Mouse (Mus musculus) neural tube, embryonic 14.5 days (tissue): ENCODE results near the gene Rab12. TPM values are rescaled to one million over a fixed set of nuclear protein-coding genes. Genes with fewer than 3 reads are reported as not detected.
A peak's percentile ranks its signal among the peaks of the same experiment; 100 is the strongest.

Experiments used
- ATAC-seq: fragments of 200-750 bp; cut with Nextera tagmentation; 2 replicates; pipeline ENCODE4 v1.8.0; 2017; ENCODE audit warnings: low read depth, mild to moderate bottlenecking, moderate TSS enrichment, moderate library complexity
- H3K27ac ChIP-seq: fragments of 300-500 bp; sonication (generic); 2 replicates; pipeline ENCODE4 v1.5.1; 2014; ENCODE audit warnings: low read depth, mild to moderate bottlenecking, control low read depth, low read length, moderate library complexity, mixed read lengths
- H3K27me3 ChIP-seq: fragments of 300-500 bp; sonication (generic); 2 replicates; pipeline ENCODE4 v1.6.1; 2014; ENCODE audit warnings: low read length; ENCODE audit not compliant: control insufficient read depth, insufficient read depth
- H3K36me3 ChIP-seq: fragments of 300-500 bp; sonication (generic); 2 replicates; pipeline ENCODE4 v1.6.1; 2014; ENCODE audit warnings: low read length, mixed read lengths; ENCODE audit not compliant: control insufficient read depth, insufficient read depth
- H3K4me1 ChIP-seq: fragments of 300-500 bp; sonication (generic); 2 replicates; pipeline ENCODE4 v1.6.1; 2014; ENCODE audit warnings: low read length; ENCODE audit not compliant: control insufficient read depth, insufficient read depth
- H3K4me2 ChIP-seq: fragments of 300-500 bp; sonication (generic); 2 replicates; pipeline ENCODE4 v1.6.1; 2014; ENCODE audit warnings: mild to moderate bottlenecking, low read depth, low read length, control low read depth
- H3K4me3 ChIP-seq: fragments of 300-500 bp; sonication (generic); 2 replicates; pipeline ENCODE4 v1.5.1; 2014; ENCODE audit warnings: low read depth, low read length, control low read depth, mixed read lengths
- H3K9ac ChIP-seq: fragments of 300-500 bp; sonication (generic); replicated peaks from 2 replicates; pipeline ENCODE4 v1.6.1; 2014; ENCODE audit warnings: low read depth, mild to moderate bottlenecking, control low read depth, low read length, mixed read lengths
- H3K9me3 ChIP-seq: fragments of 300-500 bp; sonication (generic); 2 replicates; pipeline ENCODE4 v1.6.1; 2016; ENCODE audit warnings: low read length; ENCODE audit not compliant: control insufficient read depth
- WGBS: fragments of 180-500 bp; shearing (Covaris S2); extraction: QIAGEN DNeasy Blood & Tissue Kit; methylation state at CpG from one replicate; pipeline ENCODE4 v1.1.7; 2014; 5-methylcytosine and 5-hydroxymethylcytosine counted together
- polyA plus RNA-seq: library from polyadenylated mRNA; unstranded; fragments of >200 nt; fragmentation: Nextera tagmentation; extraction: Ambion mirVana; gene quantifications from 2 replicates; pipeline ENCODE4 v1.2.1, GENCODE M21; 2014

Gene Rab12
- polyA plus RNA-seq, 1 experiment from 2014 or later = 100 TPM

DNA sequence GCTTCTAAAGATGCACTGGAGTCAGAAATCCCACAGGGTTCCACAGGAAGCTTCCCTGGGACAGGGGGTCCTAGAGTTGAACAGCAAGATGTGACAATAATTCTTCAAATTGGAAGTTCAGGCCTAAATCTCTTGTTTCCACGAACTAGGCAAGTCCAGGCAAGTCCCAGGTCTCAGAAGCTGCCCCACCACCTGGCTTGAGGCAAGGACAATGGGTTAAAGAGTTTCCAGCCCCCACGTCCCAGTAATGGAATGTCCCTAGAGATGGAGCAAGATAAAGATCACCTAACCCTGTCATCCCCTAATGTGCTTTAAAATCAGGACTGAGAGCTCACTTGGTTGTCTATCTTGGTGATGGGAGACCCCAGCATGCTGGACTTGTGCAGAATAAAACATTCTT is 34.6 kb downstream of the Rab12 start:
- Histone ChIP-seq H3K27ac (no peak overlapping the region), H3K4me2 (no peak overlapping the region), H3K27me3 (no peaks in the 10 kb centered on the region), H3K9ac (no peak overlapping the region), H3K9me3 (no peaks in the 10 kb centered on the region), H3K4me1 (peaks cover 11% of the 10 kb centered on the region; the same call in 1 of the 2 replicates), H3K4me3 (no peak overlapping the region), H3K36me3 (no peaks in the 10 kb centered on the region)
- WGBS = 70% methylated on average over 2 of the region's 2 CpGs
- no peak for ATAC-seq

DNA sequence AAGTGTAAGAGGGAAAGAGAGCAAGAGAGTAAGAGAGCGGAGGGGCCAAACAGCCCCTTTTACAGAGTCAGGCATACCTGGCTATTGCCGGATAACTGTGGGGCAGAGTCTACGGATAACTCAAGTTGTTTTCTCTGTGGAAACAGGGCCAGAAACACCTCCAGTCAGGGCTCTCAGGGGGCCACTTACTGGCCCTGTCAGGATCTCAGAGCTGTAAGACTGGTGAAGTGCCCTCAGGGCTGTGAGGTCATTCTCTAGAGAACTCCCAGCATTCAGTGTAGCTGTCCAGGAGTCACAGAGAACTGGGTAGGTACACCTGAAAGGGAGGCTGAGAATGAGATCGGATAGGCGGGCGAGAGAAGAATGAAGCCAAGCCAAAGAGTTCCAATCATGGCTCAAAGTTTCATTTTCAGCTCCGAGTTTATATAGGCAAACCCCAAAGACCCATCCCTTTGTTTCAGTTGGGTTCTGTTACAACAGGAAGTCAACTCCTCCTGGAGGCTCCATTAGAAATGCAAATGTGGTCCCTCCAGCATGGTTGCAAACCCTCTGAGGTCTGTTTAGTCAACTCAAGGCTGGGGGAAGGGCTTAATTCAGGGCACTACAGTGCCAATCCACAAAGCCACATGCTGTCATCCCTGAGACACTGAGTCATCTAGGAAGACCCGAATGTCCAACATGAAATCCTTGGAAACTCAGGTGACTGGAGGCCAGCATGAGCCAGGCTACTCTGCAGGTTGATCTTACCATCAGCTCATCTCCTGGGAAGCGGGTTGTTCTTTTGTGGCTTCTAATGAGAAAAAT is 35.7 kb downstream of the Rab12 start:
- H3K36me3 ChIP-seq = no peaks in the 10 kb centered on the region
- no peaks in the 10 kb centered on the region for H3K27me3 ChIP-seq
- no peak for ATAC-seq
- H3K9ac ChIP-seq = no peak overlapping the region
- no peaks in the 10 kb centered on the region for H3K9me3 ChIP-seq
- peaks cover 12% of the 10 kb centered on the region; the same call in 1 of the 2 replicates for H3K4me1 ChIP-seq
- H3K27ac ChIP-seq = no peak overlapping the region
- H3K4me2 ChIP-seq = no peak overlapping the region
- no peak overlapping the region for H3K4me3 ChIP-seq
- WGBS = 73% methylated on average over 9 of the region's 9 CpGs

DNA sequence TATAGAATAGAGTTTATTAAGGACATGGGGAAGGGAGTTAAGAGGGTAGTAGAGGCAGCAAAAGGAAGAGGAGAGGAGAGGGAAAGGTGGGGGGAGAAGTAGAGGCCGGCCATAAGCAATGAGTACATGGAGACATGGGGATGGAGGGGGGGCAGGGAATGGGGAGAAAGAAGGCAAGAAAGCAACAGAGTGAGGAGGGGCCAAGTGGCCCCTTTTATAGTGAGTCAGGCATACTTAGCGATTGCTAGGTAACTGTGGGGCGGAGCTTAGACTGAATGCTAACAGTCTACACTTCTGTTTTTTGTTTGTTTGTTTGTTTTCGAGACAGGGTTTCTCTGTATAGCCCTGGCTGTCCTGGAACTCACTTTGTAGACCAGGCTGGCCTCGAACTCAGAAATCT is 38.2 kb downstream of the Rab12 start:
- Histone ChIP-seq H3K36me3 (no peaks in the 10 kb centered on the region), H3K4me1 (peaks cover 12% of the 10 kb centered on the region; the same call in 1 of the 2 replicates), H3K4me3 (no peak overlapping the region), H3K27ac (no peak overlapping the region), H3K4me2 (no peak overlapping the region), H3K27me3 (no peaks in the 10 kb centered on the region), H3K9me3 (no peaks in the 10 kb centered on the region), H3K9ac (no peak overlapping the region)
- ATAC-seq = no peak
- 69% methylated on average over 5 of the region's 5 CpGs for WGBS

DNA sequence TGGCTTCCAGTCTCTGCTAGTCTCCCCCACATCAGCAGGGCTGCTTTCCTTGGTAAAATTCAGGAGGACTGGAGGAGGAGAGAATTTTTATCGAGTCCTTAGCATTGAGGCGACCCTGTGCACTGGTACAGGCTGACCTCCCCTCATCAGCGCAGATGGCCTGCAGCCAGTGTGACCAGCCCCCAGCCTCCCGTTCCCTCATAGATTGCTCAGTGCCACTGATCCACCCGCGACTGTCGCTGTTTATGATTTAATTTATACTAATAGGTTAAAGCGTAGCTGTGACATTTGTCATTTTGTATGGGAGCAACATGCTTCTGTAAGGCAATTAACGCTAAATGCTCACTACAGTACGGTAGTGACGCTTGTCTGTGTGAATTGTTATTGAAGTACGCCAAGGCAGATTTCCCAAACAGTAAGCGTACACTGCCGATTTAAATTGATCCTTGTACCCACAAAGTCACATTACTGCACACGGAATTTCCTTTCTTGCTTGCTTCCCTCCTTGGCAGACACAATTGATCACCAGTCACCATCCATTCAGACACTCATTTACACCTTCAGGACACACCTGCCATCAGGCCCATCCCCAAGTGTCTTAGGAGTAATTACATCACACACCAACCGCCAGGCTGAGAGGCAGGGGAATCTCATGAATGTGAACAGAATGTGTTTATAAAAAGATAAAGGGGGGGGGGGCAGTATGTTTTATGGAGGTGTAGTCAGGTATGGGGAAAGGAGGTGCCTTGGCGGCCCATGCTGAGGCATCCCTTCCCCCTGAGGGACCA is 38.8 kb downstream of the Rab12 start:
- WGBS = 13% methylated on average over 17 of the region's 17 CpGs
- H3K4me2 ChIP-seq = peak overlapping the region; percentile 28; the same call in 1 of the 2 replicates
- peak; percentile 26; the same call in 1 of the 2 replicates for ATAC-seq
- no peak overlapping the region for H3K4me3 ChIP-seq
- H3K27me3 ChIP-seq = no peaks in the 10 kb centered on the region
- H3K9ac ChIP-seq = no peak overlapping the region
- no peaks in the 10 kb centered on the region for H3K9me3 ChIP-seq
- H3K36me3 ChIP-seq = no peaks in the 10 kb centered on the region
- H3K27ac ChIP-seq = no peak overlapping the region
- peaks cover 12% of the 10 kb centered on the region; the same call in 1 of the 2 replicates for H3K4me1 ChIP-seq

DNA sequence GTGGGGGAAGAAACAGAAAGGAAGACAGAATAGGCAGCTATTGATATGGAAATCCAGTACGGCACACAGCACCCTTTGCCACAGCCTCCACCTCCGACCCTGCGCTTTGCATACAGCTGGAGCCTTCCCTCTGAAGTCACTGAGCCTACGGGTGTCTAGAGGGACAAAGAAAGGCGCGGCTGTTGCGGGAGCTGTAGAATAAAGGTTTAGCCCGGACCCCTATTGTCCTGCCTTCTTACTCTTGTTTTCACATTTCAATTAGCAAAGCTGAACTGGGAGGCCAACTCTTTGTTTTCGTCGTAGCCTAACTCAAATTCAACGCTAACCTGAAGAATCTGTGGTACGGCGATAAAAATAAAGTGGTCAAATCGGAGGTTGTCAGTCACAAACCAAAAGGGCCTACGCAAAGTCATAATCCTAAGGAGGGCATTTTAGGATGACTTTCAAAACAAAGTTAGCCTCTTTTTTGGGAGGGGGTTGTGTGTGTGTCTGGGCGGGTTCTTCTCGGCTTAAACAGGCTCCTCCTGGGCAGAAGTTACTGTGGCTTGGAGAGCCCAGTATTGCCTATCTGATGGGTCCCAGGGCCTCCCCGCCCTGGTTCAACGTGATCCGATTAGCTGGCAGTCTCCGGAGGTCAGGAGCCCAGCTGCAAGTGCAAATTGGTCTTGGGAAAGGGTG is 39.6 kb downstream of the Rab12 start:
- no peaks in the 10 kb centered on the region for H3K36me3 ChIP-seq
- no peak overlapping the region for H3K9ac ChIP-seq
- WGBS = 4% methylated on average over 21 of the region's 21 CpGs
- H3K9me3 ChIP-seq = no peaks in the 10 kb centered on the region
- H3K4me3 ChIP-seq = no peak overlapping the region
- H3K4me1 ChIP-seq = peaks cover 12% of the 10 kb centered on the region; the same call in 1 of the 2 replicates
- no peaks in the 10 kb centered on the region for H3K27me3 ChIP-seq
- peak overlapping the region; percentile 28 for H3K4me2 ChIP-seq
- no peak overlapping the region for H3K27ac ChIP-seq
- peak; percentile 83 for ATAC-seq

DNA sequence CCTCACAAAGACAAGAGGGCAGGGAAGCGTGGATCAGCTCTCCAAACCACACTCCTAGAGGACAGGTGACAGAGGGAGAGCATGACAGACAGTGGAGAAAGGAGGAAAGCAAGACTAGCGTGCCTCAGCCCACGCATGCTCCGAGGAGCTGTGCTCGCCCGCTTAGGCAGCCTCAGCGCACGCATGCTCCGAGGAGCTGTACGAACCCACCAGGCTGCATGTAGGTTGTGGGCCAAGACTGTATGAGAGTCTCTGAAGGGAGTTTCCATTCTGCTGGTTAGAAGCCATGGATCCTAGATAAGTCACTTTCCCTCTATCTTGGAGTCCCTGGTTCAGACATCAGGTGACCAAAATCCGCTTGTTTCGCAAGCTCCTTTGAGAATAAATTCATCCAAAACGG is 40.2 kb downstream of the Rab12 start:
- peak overlapping the region; percentile 18; the same call in 1 of the 2 replicates for H3K4me3 ChIP-seq
- 7% methylated on average over 13 of the region's 13 CpGs for WGBS
- H3K9me3 ChIP-seq = no peaks in the 10 kb centered on the region
- peak; percentile 92 for ATAC-seq
- H3K27me3 ChIP-seq = no peaks in the 10 kb centered on the region
- H3K36me3 ChIP-seq = no peaks in the 10 kb centered on the region
- H3K9ac ChIP-seq = peak overlapping the region; percentile 39; the same call in 1 of the 2 replicates
- peak overlapping the region; percentile 39; the same call in 1 of the 2 replicates for H3K27ac ChIP-seq
- H3K4me2 ChIP-seq = peak overlapping the region; percentile 28
- peaks cover 12% of the 10 kb centered on the region; the same call in 1 of the 2 replicates for H3K4me1 ChIP-seq

DNA sequence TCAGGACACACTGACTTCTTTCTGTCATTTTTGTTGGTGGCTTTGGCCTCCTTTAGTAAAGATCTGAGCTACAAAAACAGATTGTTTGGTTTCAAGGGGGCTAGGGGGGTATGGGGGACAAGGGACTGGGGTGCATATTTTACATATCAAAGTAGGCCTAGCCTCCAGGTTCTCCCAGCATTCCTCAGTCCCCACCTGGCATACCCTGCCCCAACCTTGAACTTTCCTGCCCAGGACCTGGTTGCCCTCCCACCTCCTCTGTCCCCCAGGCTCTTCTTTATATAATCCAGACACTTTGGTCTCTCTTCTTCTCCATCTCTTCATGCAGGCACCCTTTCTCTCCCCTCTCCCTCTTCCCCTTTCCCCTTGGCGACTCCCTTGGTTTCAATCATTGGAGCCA is 46.3 kb downstream of the Rab12 start:
- no peak overlapping the region for H3K4me2 ChIP-seq
- H3K9me3 ChIP-seq = no peaks in the 10 kb centered on the region
- 86% methylated on average over 1 of the region's 1 CpGs for WGBS
- H3K9ac ChIP-seq = no peak overlapping the region
- no peak for ATAC-seq
- H3K27me3 ChIP-seq = no peaks in the 10 kb centered on the region
- no peak overlapping the region for H3K27ac ChIP-seq
- H3K4me3 ChIP-seq = no peak overlapping the region
- no peaks in the 10 kb centered on the region for H3K4me1 ChIP-seq
- no peaks in the 10 kb centered on the region for H3K36me3 ChIP-seq

DNA sequence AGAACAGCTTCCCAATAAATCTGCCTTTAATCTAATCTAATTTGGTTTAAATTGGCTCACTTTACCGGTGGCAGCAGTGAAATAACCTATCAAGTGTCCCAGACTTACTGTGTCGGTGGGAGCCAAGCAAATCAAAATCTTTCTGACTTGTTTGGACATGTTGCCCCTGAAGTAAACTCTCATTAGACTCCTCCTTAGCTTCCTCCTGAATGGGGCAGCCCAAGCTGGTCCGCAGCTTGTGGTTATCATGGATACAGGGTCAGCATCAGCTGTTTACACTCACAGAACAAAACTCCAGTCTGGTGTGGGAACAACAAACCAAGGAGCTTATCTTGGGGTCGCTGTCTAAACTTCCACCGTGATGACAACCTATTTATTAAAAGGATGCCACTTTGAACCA is 47.8 kb downstream of the Rab12 start:
- no peak for ATAC-seq
- H3K9me3 ChIP-seq = no peaks in the 10 kb centered on the region
- no peaks in the 10 kb centered on the region for H3K27me3 ChIP-seq
- no peak overlapping the region for H3K4me2 ChIP-seq
- WGBS = 81% methylated on average over 5 of the region's 5 CpGs
- no peak overlapping the region for H3K4me3 ChIP-seq
- H3K27ac ChIP-seq = no peak overlapping the region
- H3K36me3 ChIP-seq = no peaks in the 10 kb centered on the region
- no peak overlapping the region for H3K9ac ChIP-seq
- H3K4me1 ChIP-seq = no peaks in the 10 kb centered on the region
